Mouse (Mus musculus): ENCODE data around the gene Pdp2. TPM values are rescaled to one million over a fixed set of nuclear protein-coding genes. Genes with fewer than 3 reads are reported as not detected.
A peak's percentile ranks its signal among the peaks of the same experiment; 100 is the strongest.

Pdp2 gene
- polyA plus RNA-seq, 1 experiment = 2.6 TPM

GRCm38 (mm10) chr8:104630574-104630973, 39.3 kb downstream of the Pdp2 start:
- no peak overlapping the region for H3ac ChIP-seq (ENCODE audit: control insufficient read depth, insufficient read length, low read depth)
- no peaks in the 10 kb centered on the region for H3K79me3 ChIP-seq (ENCODE audit: low read depth)
- no peaks in the 10 kb centered on the region for H3K27me3 ChIP-seq (ENCODE audit: control insufficient read depth, insufficient read depth, insufficient read length)
- no peak overlapping the region for H3K4me3 ChIP-seq (ENCODE audit: insufficient read depth, poor library complexity, severe bottlenecking)
- TF ChIP-seq USF1 (IDR thresholded peaks at IDR 0.05; ENCODE audit: low read depth) (no peak), CTCF (IDR thresholded peaks at IDR 0.05; ENCODE audit: control insufficient read depth, insufficient read depth, insufficient read length) (no peak), MAX (IDR thresholded peaks at IDR 0.05) (no peak), MYOG (IDR thresholded peaks at IDR 0.05; ENCODE audit: control insufficient read depth, extremely low read depth, insufficient read length) (no peak)
- no peaks in the 10 kb centered on the region for H3K79me2 ChIP-seq (ENCODE audit: control insufficient read depth, insufficient read depth)
- H3K36me3 ChIP-seq (ENCODE audit: control insufficient read depth, insufficient read depth) = no peaks in the 10 kb centered on the region

- Histone ChIP-seq H3K79me2 (ENCODE audit: control insufficient read depth, insufficient read depth) (no peaks in the 10 kb centered on the region), H3K79me3 (ENCODE audit: low read depth) (no peaks in the 10 kb centered on the region), H3ac (ENCODE audit: control insufficient read depth, insufficient read length, low read depth) (peak within 1 kb of the TSS; percentile 27), H3K27me3 (ENCODE audit: control insufficient read depth, insufficient read depth, insufficient read length) (no peaks in the 10 kb centered on the region), H3K4me3 (ENCODE audit: insufficient read depth, poor library complexity, severe bottlenecking) (no peak within 1 kb of the TSS), H3K36me3 (ENCODE audit: control insufficient read depth, insufficient read depth) (no peaks in the 10 kb centered on the region)
- TF ChIP-seq CTCF (IDR thresholded peaks at IDR 0.05; ENCODE audit: control insufficient read depth, insufficient read depth, insufficient read length) (no peak), MYOG (IDR thresholded peaks at IDR 0.05; ENCODE audit: control insufficient read depth, extremely low read depth, insufficient read length) (no peak), USF1 (IDR thresholded peaks at IDR 0.05; ENCODE audit: low read depth) (no peak), MAX (IDR thresholded peaks at IDR 0.05) (no peak), MYOD1 (IDR thresholded peaks at IDR 0.05; ENCODE audit: control insufficient read depth, insufficient read length, low read depth) (no peak), CEBPB (IDR thresholded peaks at IDR 0.05; ENCODE audit: low read depth) (no peak), FOSL1 (IDR thresholded peaks at IDR 0.05; ENCODE audit: insufficient read depth, low read length, poor library complexity, severe bottlenecking) (no peak)
Observed at GRCm38 (mm10) chr8:104630981-104631663, 39.9 kb downstream of the Pdp2 start, which contains the start of gene Rrad. Gene Rrad, minus strand, starts transcription at chr8:104631327.

GRCm38 (mm10) chr8:104631975-104632374, 40.7 kb downstream of the Pdp2 start:
- Histone ChIP-seq H3K79me2 (ENCODE audit: control insufficient read depth, insufficient read depth) (no peaks in the 10 kb centered on the region), H3K36me3 (ENCODE audit: control insufficient read depth, insufficient read depth) (no peaks in the 10 kb centered on the region), H3ac (ENCODE audit: control insufficient read depth, insufficient read length, low read depth) (no peak overlapping the region), H3K27me3 (ENCODE audit: control insufficient read depth, insufficient read depth, insufficient read length) (no peaks in the 10 kb centered on the region), H3K4me3 (ENCODE audit: insufficient read depth, poor library complexity, severe bottlenecking) (no peak overlapping the region), H3K79me3 (ENCODE audit: low read depth) (no peaks in the 10 kb centered on the region)
- TF ChIP-seq MAX (IDR thresholded peaks at IDR 0.05) = no peak
- TF ChIP-seq FOSL1 (IDR thresholded peaks at IDR 0.05; ENCODE audit: insufficient read depth, low read length, poor library complexity, severe bottlenecking) = no peak
- no peak for TF ChIP-seq USF1 (IDR thresholded peaks at IDR 0.05; ENCODE audit: low read depth)
- no peak for TF ChIP-seq CEBPB (IDR thresholded peaks at IDR 0.05; ENCODE audit: low read depth)
- TF ChIP-seq MYOD1 (IDR thresholded peaks at IDR 0.05; ENCODE audit: control insufficient read depth, insufficient read length, low read depth) = no peak
- no peak for TF ChIP-seq MYOG (IDR thresholded peaks at IDR 0.05; ENCODE audit: control insufficient read depth, extremely low read depth, insufficient read length)
- no peak for TF ChIP-seq CTCF (IDR thresholded peaks at IDR 0.05; ENCODE audit: control insufficient read depth, insufficient read depth, insufficient read length)

GRCm38 (mm10) chr8:104632486-104632885, 41.2 kb downstream of the Pdp2 start:
- H3K79me2 ChIP-seq (ENCODE audit: control insufficient read depth, insufficient read depth) = no peaks in the 10 kb centered on the region
- H3K27me3 ChIP-seq (ENCODE audit: control insufficient read depth, insufficient read depth, insufficient read length) = no peaks in the 10 kb centered on the region
- H3K4me3 ChIP-seq (ENCODE audit: insufficient read depth, poor library complexity, severe bottlenecking) = no peak overlapping the region
- H3K79me3 ChIP-seq (ENCODE audit: low read depth) = no peaks in the 10 kb centered on the region
- no peak overlapping the region for H3ac ChIP-seq (ENCODE audit: control insufficient read depth, insufficient read length, low read depth)
- no peak for TF ChIP-seq USF1 (IDR thresholded peaks at IDR 0.05; ENCODE audit: low read depth)
- TF ChIP-seq MAX (IDR thresholded peaks at IDR 0.05) = no peak
- H3K36me3 ChIP-seq (ENCODE audit: control insufficient read depth, insufficient read depth) = no peaks in the 10 kb centered on the region

- Histone ChIP-seq H3K27me3 (ENCODE audit: control insufficient read depth, insufficient read depth, insufficient read length) (no peaks in the 10 kb centered on the region), H3K36me3 (ENCODE audit: control insufficient read depth, insufficient read depth) (peaks cover 1% of the 10 kb centered on the region), H3K4me3 (ENCODE audit: insufficient read depth, poor library complexity, severe bottlenecking) (no peak overlapping the region), H3ac (ENCODE audit: control insufficient read depth, insufficient read length, low read depth) (no peak overlapping the region), H3K79me3 (ENCODE audit: low read depth) (no peaks in the 10 kb centered on the region), H3K79me2 (ENCODE audit: control insufficient read depth, insufficient read depth) (no peaks in the 10 kb centered on the region)
- no peak for TF ChIP-seq MAX (IDR thresholded peaks at IDR 0.05)
- TF ChIP-seq MYOG (IDR thresholded peaks at IDR 0.05; ENCODE audit: control insufficient read depth, extremely low read depth, insufficient read length) = no peak
- TF ChIP-seq MYOD1 (IDR thresholded peaks at IDR 0.05; ENCODE audit: control insufficient read depth, insufficient read length, low read depth) = no peak
- TF ChIP-seq CEBPB (IDR thresholded peaks at IDR 0.05; ENCODE audit: low read depth) = no peak
- no peak for TF ChIP-seq FOSL1 (IDR thresholded peaks at IDR 0.05; ENCODE audit: insufficient read depth, low read length, poor library complexity, severe bottlenecking)
- TF ChIP-seq USF1 (IDR thresholded peaks at IDR 0.05; ENCODE audit: low read depth) = no peak
- no peak for TF ChIP-seq CTCF (IDR thresholded peaks at IDR 0.05; ENCODE audit: control insufficient read depth, insufficient read depth, insufficient read length)
Observed at GRCm38 (mm10) chr8:104633156-104633744, 42.0 kb downstream of the Pdp2 start.

Measured in C2C12 (cell line).